Mouse (Mus musculus) gastrocnemius, postnatal 4 days (tissue): Measurements from ENCODE around the gene Ppp2r5c. TPM values are rescaled to one million over a fixed set of nuclear protein-coding genes. Genes with fewer than 3 reads are reported as not detected.

Experiments used
- DNase-seq, 2 experiments: peaks; one replicate each; pipeline ENCODE4 v3.0.0; 2021 to 2022; ENCODE audit warnings: low spot score in 2 of 2, mixed read lengths in 2 of 2
- total RNA-seq, 2 experiments: library from RNA; stranded (reverse); gene quantifications; 2 replicates each; pipeline ENCODE4 v1.2.3; 2021

The Ppp2r5c gene
- total RNA-seq, 2 experiments from 2014 or later = 87.5 to 88.8 TPM

GRCm38 (mm10) chr12:110485585-110486331 lies 38.8 kb downstream of the Ppp2r5c start:
- DNase-seq = peak; percentile 61 to 79

GRCm38 (mm10) chr12:110486852-110487251 lies 39.9 kb downstream of the Ppp2r5c start:
- DNase-seq = no peak

DNA sequence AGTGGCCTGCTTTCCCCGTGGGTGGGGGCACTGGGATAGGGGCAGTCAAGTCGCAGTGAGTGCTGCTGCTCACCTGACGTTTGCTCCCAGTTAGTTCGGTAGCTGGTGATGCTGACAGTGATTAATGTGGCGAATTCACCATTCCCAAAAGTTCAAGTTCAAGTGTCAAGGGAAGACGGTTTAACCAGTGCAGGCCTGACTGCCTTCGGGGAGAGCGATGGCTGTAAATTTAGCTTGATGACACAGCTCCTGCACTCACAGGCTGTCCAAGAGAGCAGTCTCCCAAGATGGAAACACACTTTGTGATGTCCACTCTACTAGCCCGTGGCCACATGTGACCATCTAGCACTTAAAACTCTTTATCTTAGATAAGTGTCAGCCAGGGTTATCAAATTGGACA lies 41.1 kb downstream of the Ppp2r5c start:
- no peak for DNase-seq

- no peak for DNase-seq
These were observed 43.2 kb downstream of the Ppp2r5c start for GRCm38 (mm10) chr12:110489946-110490701.

- DNase-seq = no peak
These were observed 45.5 kb downstream of the Ppp2r5c start for GRCm38 (mm10) chr12:110492436-110492835.

GRCm38 (mm10) chr12:110493597-110494369 lies 46.9 kb downstream of the Ppp2r5c start:
- no peak for DNase-seq

GRCm38 (mm10) chr12:110494846-110495245 lies 47.9 kb downstream of the Ppp2r5c start:
- no peak for DNase-seq

GRCm38 (mm10) chr12:110495260-110495659 lies 48.3 kb downstream of the Ppp2r5c start:
- no peak for DNase-seq

GRCm38 (mm10) chr12:110496016-110496415 lies 49.1 kb downstream of the Ppp2r5c start:
- DNase-seq = no peak

DNA sequence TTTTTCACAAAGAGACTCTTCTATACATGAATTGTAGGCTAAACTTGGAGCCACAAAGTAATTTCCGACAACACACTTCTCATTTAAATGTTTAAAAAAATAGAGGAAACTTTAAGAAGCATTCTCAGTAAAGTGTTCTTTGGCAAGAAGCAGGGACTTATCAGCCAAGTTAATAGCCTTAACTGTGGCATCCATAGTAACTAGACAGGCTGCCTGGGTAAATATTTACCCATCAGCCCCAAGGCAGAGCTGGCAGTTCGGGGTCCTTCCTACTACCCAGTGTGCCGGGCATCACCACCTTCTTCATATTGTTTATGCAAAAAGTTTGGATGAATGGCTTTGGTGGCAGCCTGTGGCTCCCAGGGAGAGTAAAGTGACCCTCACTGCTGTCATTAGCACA lies 50.1 kb downstream of the Ppp2r5c start:
- DNase-seq = no peak

DNA sequence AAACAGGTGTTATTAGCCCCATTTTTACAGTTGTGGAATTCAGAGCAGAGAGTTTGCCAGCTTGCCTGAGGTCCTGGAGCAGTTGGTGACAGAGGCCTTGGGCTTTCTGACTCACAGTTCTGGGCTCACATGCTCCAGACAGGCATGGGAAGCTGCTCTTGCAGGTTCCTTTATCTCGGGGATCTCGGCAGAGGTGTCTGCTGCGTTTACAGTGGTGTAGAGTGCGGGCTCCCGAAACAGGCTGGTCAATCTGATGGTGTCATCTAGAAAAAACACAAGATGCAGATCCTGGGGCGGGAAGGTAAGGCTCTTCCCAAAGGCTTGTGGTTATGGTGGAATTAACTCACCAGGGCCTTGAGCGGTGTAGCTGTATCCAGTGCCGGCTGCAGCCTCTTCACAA lies 50.6 kb downstream of the Ppp2r5c start:
- no peak for DNase-seq

DNA sequence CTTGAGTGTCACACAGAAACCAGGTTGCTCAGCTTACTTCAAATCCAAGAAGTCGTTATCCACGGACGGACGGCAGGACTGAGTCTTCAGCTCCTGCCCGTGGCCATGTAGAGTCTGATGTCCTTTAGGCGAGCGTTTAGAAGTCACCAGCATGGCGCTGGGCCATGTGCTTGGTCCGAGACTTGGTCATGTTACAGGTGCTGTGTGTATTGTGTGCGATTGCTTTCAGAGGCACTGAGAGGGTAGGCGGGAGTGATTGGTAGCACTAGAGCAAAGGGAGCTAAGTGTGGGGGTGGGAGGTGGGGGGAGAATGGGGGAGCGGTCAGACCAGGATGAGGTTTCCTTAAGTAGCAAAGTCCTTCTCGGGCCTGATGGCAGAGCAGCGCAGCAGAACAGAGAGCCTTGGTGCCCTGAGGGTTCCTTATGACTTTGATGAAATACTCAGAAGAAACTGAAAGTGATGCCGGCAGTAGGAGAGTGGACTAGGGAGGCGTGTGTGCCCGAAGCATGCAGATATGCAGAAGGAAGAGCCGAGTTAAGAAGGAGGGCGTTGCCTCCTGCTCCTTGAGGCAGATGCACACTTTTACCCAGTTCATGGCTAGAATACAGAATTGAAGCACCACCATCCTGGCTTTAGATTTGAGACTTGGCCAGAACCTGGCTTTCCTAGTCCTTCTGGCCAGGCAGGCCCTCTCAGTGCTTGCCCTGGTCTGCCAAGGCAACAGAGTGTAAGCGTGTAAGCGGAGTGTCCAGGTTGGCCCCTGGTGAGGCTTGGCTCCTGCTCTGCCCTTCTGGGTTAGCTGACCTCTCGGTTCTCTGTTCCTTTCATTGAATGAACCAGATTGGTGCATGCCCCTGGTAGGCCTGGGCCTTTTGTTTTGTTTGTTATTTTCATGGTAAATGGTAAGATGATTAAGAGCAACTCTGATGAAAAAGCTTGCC lies 51.6 kb downstream of the Ppp2r5c start:
- DNase-seq = no peak

- no peak for DNase-seq
These were observed 52.5 kb downstream of the Ppp2r5c start for GRCm38 (mm10) chr12:110499225-110499992.

GRCm38 (mm10) chr12:110500095-110500494 lies 53.2 kb downstream of the Ppp2r5c start:
- DNase-seq = no peak

- no peak for DNase-seq
These were observed 56.7 kb downstream of the Ppp2r5c start for GRCm38 (mm10) chr12:110503406-110504144.

DNA sequence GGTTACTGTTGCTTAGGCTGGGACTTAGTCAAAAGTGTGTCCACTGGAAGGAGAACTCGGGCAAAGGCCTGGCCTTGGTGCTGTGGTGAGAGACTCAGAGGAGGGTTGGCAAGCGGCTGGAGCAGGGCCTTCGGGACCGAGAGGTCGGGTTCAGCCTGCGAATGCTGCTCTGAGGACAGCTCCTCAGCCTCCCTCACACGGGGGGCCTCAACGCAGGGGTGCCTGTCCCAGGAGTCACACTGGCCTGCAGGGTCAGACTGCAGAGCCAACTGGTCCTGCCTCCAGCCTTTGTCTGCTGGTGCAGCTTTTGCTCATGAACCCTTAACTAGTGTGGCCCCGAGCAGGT lies 57.2 kb downstream of the Ppp2r5c start:
- DNase-seq = no peak

GRCm38 (mm10) chr12:110504793-110505192 lies 57.9 kb downstream of the Ppp2r5c start:
- no peak for DNase-seq

DNA sequence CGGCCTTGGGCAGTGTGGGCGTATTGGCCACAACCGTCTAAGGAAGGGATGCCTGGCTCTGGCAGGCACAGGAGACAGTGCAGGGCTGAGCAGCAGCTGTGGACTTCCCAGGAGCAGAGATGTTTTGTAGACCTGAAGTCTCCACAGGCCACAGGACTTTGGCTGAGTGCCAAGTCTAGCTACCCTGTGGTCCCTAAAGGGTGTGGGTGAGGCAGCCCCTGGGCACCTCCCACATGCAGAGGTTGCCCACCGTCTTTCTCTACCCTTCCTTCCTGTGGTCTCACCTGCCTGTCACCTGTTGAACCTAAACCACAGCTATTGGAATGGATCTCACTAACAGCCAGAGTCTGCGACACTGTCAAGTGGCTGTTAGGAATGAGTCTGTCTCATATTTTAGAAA lies 59.1 kb downstream of the Ppp2r5c start:
- no peak for DNase-seq

DNA sequence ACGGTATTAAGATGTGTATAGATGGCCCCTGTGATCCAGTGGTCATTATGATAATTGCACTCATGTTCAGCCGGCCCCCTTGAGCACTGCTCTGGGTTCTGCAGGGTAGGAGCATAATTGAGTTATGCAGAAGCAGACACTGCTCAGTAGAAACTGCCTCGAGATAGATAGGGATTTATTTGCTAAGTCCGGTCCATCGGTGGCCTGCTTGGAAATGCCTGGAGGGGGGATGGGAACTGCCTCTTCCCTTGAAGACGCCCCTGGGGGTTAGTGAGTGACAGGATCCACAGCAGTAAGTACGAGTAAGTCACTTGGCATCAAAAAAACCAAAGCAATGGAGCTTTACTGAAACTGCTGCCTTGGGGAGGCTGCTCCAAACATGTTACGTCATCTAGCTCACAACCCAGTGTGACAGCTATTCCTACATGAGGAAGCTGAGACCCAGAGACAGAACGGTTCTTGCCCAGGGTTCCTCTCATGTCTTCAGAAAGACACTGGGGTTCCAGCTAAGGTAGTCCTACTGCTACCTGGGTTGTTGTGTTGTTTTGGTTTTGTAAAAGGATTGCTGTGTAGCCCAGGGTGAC lies 60.9 kb downstream of the Ppp2r5c start:
- DNase-seq = no peak
